Mouse (Mus musculus) ovary, adult 18-20 months (tissue): ENCODE data around the gene Prtg.

Experiments
- DNase-seq: peaks from one replicate; pipeline ENCODE4 v3.0.0; 2022; ENCODE audit warnings: low spot score, mixed read lengths

Gene Prtg

DNA sequence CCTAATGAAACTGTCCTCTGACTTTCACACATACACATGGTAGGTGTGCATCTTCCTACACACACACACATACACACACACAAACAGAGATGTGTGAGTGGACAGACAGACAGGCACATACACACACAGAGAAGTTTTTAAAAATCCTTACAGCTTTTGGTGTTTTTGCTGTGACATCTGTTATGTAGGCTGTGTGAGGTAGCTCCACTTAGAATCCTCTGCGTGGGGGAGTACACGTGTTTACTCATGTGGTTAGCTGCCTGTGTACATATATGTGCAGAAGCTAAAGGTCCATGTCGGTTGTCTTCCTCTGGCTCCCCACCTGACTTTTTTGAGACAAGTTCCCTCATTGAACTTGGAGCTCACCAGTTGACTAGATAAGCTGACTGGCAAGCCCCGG lies 56.3 kb downstream of the Prtg start:
- no peak for DNase-seq

GRCm38 (mm10) chr9:72863773-72864172 lies 57.1 kb downstream of the Prtg start:
- DNase-seq = no peak

- DNase-seq = no peak
Observed at GRCm38 (mm10) chr9:72867434-72867833, 60.8 kb downstream of the Prtg start.

DNA sequence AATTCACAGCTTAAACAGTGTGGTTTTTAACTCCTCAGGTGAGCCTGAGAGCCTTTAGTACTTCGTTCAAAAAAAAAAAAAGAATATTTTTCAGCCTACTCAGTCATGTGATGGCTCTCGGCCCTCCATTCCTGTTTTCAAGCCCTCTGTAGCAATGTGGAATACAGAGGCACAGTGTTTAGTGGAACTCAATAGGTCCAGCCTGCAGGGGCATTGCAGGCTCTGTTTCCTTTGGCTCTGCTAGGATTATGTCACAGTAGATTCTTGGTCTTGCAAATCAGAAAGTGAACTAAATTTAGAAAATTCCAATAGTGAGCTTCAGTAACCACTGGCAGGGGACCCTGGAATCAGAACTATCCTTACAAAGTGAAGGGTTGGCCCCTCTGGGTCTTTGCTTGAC lies 62.1 kb downstream of the Prtg start:
- DNase-seq = no peak

DNA sequence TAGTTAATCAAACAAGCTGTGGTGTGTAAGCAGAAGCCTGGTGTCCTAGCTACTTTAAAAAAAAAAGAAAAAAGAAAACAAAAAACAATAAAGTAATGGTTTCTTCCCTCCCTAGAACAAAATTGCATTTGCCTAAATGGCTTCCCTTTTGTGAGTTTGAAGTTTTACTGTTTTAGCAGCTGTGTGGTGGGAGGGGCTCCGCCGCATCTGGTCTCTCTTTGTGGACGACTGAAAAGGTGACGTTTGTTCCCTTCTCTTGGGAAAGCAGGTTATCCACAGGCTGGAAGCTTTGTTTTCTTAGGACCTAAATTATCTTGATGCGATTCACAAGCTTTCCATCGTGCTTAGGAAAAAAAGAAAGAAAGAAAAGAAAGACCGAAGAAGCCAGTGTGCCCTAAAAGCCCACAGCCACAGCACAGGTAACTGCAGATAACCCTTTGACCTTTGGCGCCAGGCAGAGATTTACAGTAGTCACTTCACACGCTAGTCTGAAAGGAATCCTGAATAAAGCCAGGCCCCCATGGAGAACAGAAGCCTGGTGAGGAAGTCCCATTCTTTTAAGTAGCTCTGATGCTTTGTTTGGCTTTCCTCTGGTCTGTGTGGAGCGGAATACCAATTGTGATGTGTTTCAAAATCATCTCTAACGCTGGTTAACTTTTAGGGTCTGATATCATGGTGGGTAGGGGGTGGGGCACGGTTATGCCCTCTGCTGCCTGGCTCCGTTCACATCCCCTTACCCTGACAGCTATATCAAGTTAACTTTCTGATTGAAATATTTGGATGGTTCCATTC lies 65.0 kb downstream of the Prtg start:
- DNase-seq = no peak

- DNase-seq = no peak
Observed at GRCm38 (mm10) chr9:72872298-72873130, 65.8 kb downstream of the Prtg start.

GRCm38 (mm10) chr9:72875878-72876277 lies 69.2 kb downstream of the Prtg start:
- no peak for DNase-seq

DNA sequence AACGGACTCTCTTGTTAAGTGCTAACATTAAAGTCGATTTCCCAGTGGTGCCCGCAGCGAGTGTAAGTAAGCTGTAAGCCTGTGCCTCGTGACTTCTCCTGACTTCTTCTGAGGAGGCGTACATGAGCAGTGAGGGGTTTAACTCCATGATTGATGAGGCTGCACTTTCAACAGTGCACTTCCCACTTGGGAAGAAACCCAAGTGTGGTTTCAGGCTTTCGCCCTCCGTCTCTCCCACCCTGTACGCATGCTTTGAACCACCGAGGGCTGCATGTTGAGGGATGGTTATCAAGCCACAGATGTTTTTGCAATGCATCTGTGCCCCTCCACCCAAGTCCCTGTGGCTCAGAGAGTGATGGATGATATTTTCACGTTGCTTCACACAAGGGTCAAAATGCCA lies 71.2 kb downstream of the Prtg start:
- no peak for DNase-seq

DNA sequence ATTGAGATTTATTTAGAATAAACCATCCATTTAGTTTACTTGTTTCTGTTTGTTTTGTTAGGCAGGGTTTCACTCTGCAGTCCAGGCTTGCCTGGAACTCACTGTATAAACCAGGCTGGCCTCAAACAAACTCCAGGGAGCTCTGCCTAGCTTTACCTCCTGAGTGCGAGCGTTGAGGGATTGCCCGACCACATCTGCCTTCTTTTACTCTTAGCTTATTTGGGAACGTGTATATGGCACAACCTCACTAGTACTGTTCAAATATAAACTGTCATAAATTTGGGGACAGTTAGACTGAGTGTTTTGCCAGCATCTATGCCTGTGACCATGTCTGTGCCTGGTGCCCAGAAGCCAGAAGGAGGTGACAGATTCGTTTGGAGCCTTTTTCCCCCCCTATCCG lies 72.0 kb downstream of the Prtg start:
- DNase-seq = no peak

DNA sequence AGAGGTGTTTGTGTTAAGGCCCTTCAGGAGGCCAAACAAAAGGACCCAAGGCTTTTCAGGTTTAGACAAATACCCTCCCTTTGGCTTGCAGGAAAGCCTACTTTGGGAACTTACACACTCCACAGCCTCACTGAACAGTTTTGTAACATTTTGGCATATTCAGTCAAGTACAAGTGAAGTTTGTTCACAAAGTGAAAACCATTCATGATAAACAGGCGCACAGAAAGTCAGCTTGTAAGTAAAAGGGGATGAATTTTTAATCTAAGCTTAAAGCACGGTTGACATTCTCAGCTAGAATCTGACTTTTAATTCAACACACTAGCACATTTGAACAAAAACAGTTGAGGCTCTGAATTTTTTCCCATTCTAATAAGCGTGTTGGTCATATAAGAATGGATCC lies 72.9 kb downstream of the Prtg start:
- DNase-seq = no peak

DNA sequence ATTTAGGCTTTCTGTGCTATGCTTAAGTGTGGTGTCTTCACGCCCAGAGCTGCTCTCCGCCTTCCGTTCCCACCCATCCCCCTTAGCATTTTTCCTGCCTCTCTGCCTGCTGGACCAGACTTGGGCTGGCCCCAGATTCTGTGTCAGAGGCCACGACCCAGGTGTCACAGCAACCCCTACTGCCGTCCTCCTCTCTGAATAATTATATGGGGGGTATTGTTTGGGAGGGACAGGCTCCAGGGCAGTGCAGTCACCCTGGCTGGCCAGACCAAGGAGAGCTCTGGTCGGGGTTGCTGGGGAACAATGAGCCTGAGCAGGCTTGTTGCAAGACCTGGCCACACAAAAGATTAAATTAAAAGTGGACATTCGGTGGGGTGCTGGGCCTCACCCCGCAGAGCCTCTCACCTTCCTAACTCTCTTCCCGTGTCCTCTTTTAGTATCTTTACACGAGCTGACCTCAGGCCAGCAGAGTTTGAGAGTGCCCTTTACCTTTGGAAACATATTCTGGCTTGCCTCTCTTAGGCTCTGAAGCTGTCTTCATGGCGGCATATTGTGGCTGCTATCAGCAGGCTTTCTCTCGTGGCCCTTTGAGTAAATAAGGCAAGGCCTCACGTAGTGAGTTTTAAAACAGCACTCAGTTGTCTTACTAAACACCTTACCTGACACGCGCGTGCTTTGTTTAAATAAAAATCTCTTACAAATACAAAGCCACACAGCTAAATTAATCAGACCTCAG lies 73.7 kb downstream of the Prtg start:
- DNase-seq = no peak

DNA sequence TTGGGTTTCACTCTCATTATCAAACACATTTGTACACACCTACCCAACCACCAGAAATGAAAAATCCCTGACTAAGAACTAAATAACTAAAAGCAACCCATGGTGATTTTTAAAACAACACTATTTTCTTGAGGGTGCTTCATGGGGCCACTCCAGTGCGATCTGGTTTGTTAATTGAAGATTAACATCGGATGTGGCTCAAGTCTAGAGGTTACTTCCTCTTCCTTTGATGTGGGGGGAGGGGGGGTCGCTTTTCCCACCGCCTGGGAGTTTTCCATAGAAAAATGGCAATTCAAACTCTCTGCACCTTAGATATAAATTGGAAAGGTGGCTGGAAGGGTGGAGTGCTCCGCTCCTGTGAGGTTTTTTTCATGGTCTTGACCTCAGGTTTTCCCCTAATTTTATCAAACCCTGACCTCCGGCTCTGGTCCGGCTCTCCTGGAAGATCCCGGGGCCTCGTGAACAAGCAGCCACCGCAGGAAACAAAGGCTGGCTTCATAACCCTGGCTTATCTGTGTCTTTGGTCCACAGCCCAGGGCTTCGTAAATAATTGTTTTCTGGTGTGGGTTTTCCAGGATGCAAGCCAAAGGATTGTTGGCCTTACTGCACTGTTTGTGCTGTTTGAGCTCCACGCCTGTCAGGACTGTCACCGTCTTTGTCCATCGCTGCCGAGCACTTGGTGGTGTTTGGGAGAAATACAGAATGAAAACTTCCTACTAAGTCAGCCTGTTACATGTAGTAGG lies 74.5 kb downstream of the Prtg start:
- peak; percentile 40 for DNase-seq

GRCm38 (mm10) chr9:72883940-72884339 lies 77.3 kb downstream of the Prtg start:
- no peak for DNase-seq

GRCm38 (mm10) chr9:72889777-72890176 lies 83.1 kb downstream of the Prtg start:
- DNase-seq = no peak

- DNase-seq = no peak
Observed at GRCm38 (mm10) chr9:72890499-72891085, 83.9 kb downstream of the Prtg start.

DNA sequence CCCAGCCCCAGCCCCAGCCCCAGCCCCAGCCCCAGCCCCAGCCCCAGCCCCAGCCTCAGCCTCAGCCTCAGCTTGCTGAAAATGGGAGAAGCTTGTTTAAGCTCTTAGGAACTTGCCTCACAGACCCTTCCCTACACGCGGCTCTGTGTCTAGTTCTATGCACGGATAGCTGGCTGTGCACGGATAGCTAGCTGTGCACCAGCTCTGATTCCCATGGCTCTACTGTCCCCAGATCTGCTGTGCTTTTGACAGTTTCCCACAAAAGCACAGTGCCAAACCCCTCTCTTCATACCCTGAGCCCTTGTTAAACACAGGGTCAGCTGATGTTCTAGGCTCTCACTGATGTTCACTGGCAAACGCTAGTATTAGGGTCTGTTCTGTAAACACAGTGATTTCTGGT lies 86.1 kb downstream of the Prtg start:
- no peak for DNase-seq

GRCm38 (mm10) chr9:72894796-72895352 lies 88.2 kb downstream of the Prtg start:
- no peak for DNase-seq

- DNase-seq = no peak
Observed at GRCm38 (mm10) chr9:72902057-72902456, 95.4 kb downstream of the Prtg start.

- DNase-seq = no peak
Observed at GRCm38 (mm10) chr9:72902611-72903010, 95.9 kb downstream of the Prtg start.

GRCm38 (mm10) chr9:72906693-72907103 lies 100.0 kb downstream of the Prtg start:
- no peak for DNase-seq

- no peak for DNase-seq
Observed at GRCm38 (mm10) chr9:72911381-72911780, 104.7 kb downstream of the Prtg start.
